Mouse (Mus musculus) kidney, adult 2 months (tissue): Measurements from ENCODE around the gene Tcp10a. TPM values are rescaled to one million over a fixed set of nuclear protein-coding genes. Genes with fewer than 3 reads are reported as not detected.
A peak's percentile ranks its signal among the peaks of the same experiment; 100 is the strongest.
"Not testable (repeated sequence)": the region's sequence is repeated elsewhere in the genome, so short reads cannot be mapped to it uniquely, and the experiment has no call there.

Experiments
- DNase-seq: peaks from one replicate; pipeline ENCODE4 v3.0.0; 2021
- H3K27ac ChIP-seq: fragments of 200-500 bp; 2 replicates; pipeline ENCODE4 v1.5.1; 2012; ENCODE audit warnings: low read depth, low read length, control low read depth, inconsistent platforms; ENCODE audit not compliant: insufficient read depth
- H3K27me3 ChIP-seq: fragments of 200-500 bp; replicated peaks from 2 replicates; pipeline ENCODE4 v1.6.1; 2012; ENCODE audit warnings: mild to moderate bottlenecking, moderate library complexity, low read length, inconsistent platforms; ENCODE audit not compliant: control insufficient read depth, insufficient read depth
- H3K36me3 ChIP-seq: fragments of 200-500 bp; 2 replicates; pipeline ENCODE4 v1.6.1; 2012; ENCODE audit warnings: mild to moderate bottlenecking, moderate library complexity, low read length, inconsistent platforms; ENCODE audit not compliant: control insufficient read depth, insufficient read depth
- H3K4me1 ChIP-seq: fragments of 200-500 bp; 2 replicates; pipeline ENCODE4 v1.6.1; 2011; ENCODE audit warnings: low read length; ENCODE audit not compliant: control insufficient read depth, insufficient read depth
- H3K4me3 ChIP-seq: fragments of 200-500 bp; 2 replicates; pipeline ENCODE4 v1.5.1; 2011; ENCODE audit warnings: mild to moderate bottlenecking, low read depth, low read length, control low read depth; ENCODE audit not compliant: insufficient read depth
- CTCF ChIP-seq: fragments of 200-500 bp; conservative IDR thresholded peaks from 2 replicates; pipeline ENCODE4 v1.5.1; 2011; ENCODE audit warnings: low read depth, mild to moderate bottlenecking, control low read depth, low read length, moderate library complexity, mixed read lengths; ENCODE audit not compliant: insufficient read depth, insufficient read length
- POLR2A ChIP-seq: fragments of 200-500 bp; IDR thresholded peaks from one replicate; pipeline ENCODE4 v1.6.1; 2011; ENCODE audit warnings: low read depth, low read length, control low read depth
- WGBS: fragments of 180-500 bp; shearing (Covaris S2); methylation state at CpG from one replicate; pipeline ENCODE4 v1.1.7; 2018; 5-methylcytosine and 5-hydroxymethylcytosine counted together
- polyA plus RNA-seq: library from polyadenylated mRNA; depleted of rRNA; stranded (reverse); fragments of >200 nt; gene quantifications from 2 replicates; pipeline ENCODE4 v1.2.3, GENCODE M21; 2012; rRNA removed

Gene Tcp10a
- not detected in 2 replicates for polyA plus RNA-seq

- H3K4me1 ChIP-seq, H3K4me3 ChIP-seq, DNase-seq, H3K36me3 ChIP-seq, H3K27ac ChIP-seq, H3K27me3 ChIP-seq: not testable (repeated sequence)
- 92% methylated on average over 4 of the region's 5 CpGs for WGBS
These were observed at the start of gene Tcp10a for GRCm38 (mm10) chr17:7324346-7324745. Tcp10a (plus strand) TSS chr17:7324646.

GRCm38 (mm10) chr17:7278702-7279242 lies 45.7 kb upstream of the Tcp10a start:
- no peaks in the 10 kb centered on the region for H3K36me3 ChIP-seq
- 93% methylated on average over 15 of the region's 15 CpGs for WGBS
- TF ChIP-seq CTCF (no peak), POLR2A (no peak)
- H3K27me3 ChIP-seq: no peaks in the 10 kb centered on the region
- H3K4me3 ChIP-seq: no peak overlapping the region
- DNase-seq: no peak
- no peak overlapping the region for H3K27ac ChIP-seq
- no peaks in the 10 kb centered on the region for H3K4me1 ChIP-seq

- no peaks in the 10 kb centered on the region for H3K36me3 ChIP-seq
- no peaks in the 10 kb centered on the region for H3K4me1 ChIP-seq
- 94% methylated on average over 9 of the region's 9 CpGs for WGBS
- no peaks in the 10 kb centered on the region for H3K27me3 ChIP-seq
- DNase-seq: no peak
- H3K27ac ChIP-seq: no peak overlapping the region
- TF ChIP-seq POLR2A (no peak), CTCF (no peak)
- no peak overlapping the region for H3K4me3 ChIP-seq
These were observed 45.2 kb upstream of the Tcp10a start for GRCm38 (mm10) chr17:7279251-7279650.

- Histone ChIP-seq H3K4me1 (peaks cover 3% of the 10 kb centered on the region; the same call in 1 of the 2 replicates), H3K27ac (no peak overlapping the region), H3K27me3 (no peaks in the 10 kb centered on the region), H3K36me3 (no peaks in the 10 kb centered on the region), H3K4me3 (no peak overlapping the region)
- TF ChIP-seq POLR2A (no peak), CTCF (no peak)
- DNase-seq: peak; percentile 75
- WGBS: 59% methylated on average over 8 of the region's 8 CpGs
These were observed 40.0 kb upstream of the Tcp10a start for GRCm38 (mm10) chr17:7284297-7284910.

GRCm38 (mm10) chr17:7285292-7285691 lies 39.2 kb upstream of the Tcp10a start:
- H3K4me1 ChIP-seq: peaks cover 3% of the 10 kb centered on the region; the same call in 1 of the 2 replicates
- H3K27me3 ChIP-seq: no peaks in the 10 kb centered on the region
- WGBS: 82% methylated on average over 12 of the region's 12 CpGs
- no peak overlapping the region for H3K27ac ChIP-seq
- no peak for TF ChIP-seq CTCF
- no peak for TF ChIP-seq POLR2A
- DNase-seq: no peak
- no peak overlapping the region for H3K4me3 ChIP-seq
- no peaks in the 10 kb centered on the region for H3K36me3 ChIP-seq

GRCm38 (mm10) chr17:7286422-7287050 lies 37.9 kb upstream of the Tcp10a start:
- H3K4me3 ChIP-seq: no peak overlapping the region
- 58% methylated on average over 11 of the region's 12 CpGs for WGBS
- H3K36me3 ChIP-seq: no peaks in the 10 kb centered on the region
- TF ChIP-seq POLR2A (no peak), CTCF (no peak)
- H3K27ac ChIP-seq: no peak overlapping the region
- H3K4me1 ChIP-seq: peaks cover 3% of the 10 kb centered on the region; the same call in 1 of the 2 replicates
- DNase-seq: peak; percentile 65
- H3K27me3 ChIP-seq: no peaks in the 10 kb centered on the region

- H3K27ac ChIP-seq: no peak overlapping the region
- H3K4me3 ChIP-seq: no peak overlapping the region
- no peak for TF ChIP-seq POLR2A
- no peak for TF ChIP-seq CTCF
- H3K4me1 ChIP-seq: no peaks in the 10 kb centered on the region; the same call in 1 of the 2 replicates
- no peaks in the 10 kb centered on the region for H3K27me3 ChIP-seq
- WGBS: 88% methylated on average over 11 of the region's 11 CpGs
- H3K36me3 ChIP-seq: no peaks in the 10 kb centered on the region
- no peak for DNase-seq
These were observed 32.3 kb upstream of the Tcp10a start for GRCm38 (mm10) chr17:7292012-7292684.
